9 mouse cellular contexts compared by ENCODE assay signal in genomic region chr2:165396831-165397501, GRCm38 (mm10). TPM values are rescaled to one million over a fixed set of nuclear protein-coding genes. Genes with fewer than 3 reads are reported as not detected.
DNase-seq lines count a peak whose midpoint lies in the region; ATAC-seq and TF ChIP-seq lines count a peak whose summit lies in the region.
"Had no signal": no experiment of that assay in that cellular context is flagged by ENCODE, and none has a peak within 500 bp of the region (broad histone marks: within the 10 kb centered on the region; RNA-seq: fewer than 3 reads in every experiment).

No protein-coding gene starts in this region.

- no peak for TF ChIP-seq CTCF in midbrain, postnatal 0 days (IDR thresholded peaks at IDR 0.05)

- peak overlapping the region; percentile 74 for H3K27ac ChIP-seq in midbrain, embryonic 10.5 days (replicated peaks)
- H3K27ac ChIP-seq in midbrain, postnatal 0 days (ENCODE audit: low read depth, low read length), result no peak overlapping the region
- 0 out of 2 replicates have a peak overlapping the region, but pooled peaks have one; percentile 9 for H3K27ac ChIP-seq in liver, embryonic 15.5 days (replicated peaks)
- no peak overlapping the region for H3K27ac ChIP-seq in intestine, embryonic 16.5 days (ENCODE audit: low read length)

- H3K9ac ChIP-seq in midbrain, postnatal 0 days (replicated peaks; ENCODE audit: low read length, poor library complexity, severe bottlenecking), result no peak overlapping the region
- H3K9ac ChIP-seq in liver, embryonic 15.5 days, result no peak overlapping the region
- no peak overlapping the region for H3K9ac ChIP-seq in intestine, embryonic 16.5 days (ENCODE audit: low read depth, low read length)

- no peaks in the 10 kb centered on the region for H3K9me3 ChIP-seq in midbrain, embryonic 10.5 days (replicated peaks)
- no peaks in the 10 kb centered on the region for H3K9me3 ChIP-seq in midbrain, postnatal 0 days (ENCODE audit: low read length)
- H3K9me3 ChIP-seq in liver, embryonic 15.5 days (replicated peaks), result no peaks in the 10 kb centered on the region
- no peaks in the 10 kb centered on the region for H3K9me3 ChIP-seq in intestine, embryonic 16.5 days (ENCODE audit: control insufficient read depth, low read length)

- peaks cover 27% of the 10 kb centered on the region for H3K4me1 ChIP-seq in midbrain, embryonic 10.5 days
- H3K4me1 ChIP-seq in midbrain, postnatal 0 days (ENCODE audit: insufficient read depth, low read length), result peaks cover 3% of the 10 kb centered on the region; the same call in 1 of the 2 replicates
- H3K4me1 ChIP-seq in liver, embryonic 15.5 days (replicated peaks), result peaks cover 27% of the 10 kb centered on the region
- 0 out of 2 replicates have a peak, but pooled peaks cover 5% of the 10 kb centered on the region for H3K4me1 ChIP-seq in intestine, embryonic 16.5 days (ENCODE audit: control insufficient read depth, insufficient read depth, low read length)

- no peaks in the 10 kb centered on the region for H3K36me3 ChIP-seq in midbrain, embryonic 10.5 days
- H3K36me3 ChIP-seq in midbrain, postnatal 0 days (ENCODE audit: insufficient read depth, low read length), result no peaks in the 10 kb centered on the region
- no peaks in the 10 kb centered on the region for H3K36me3 ChIP-seq in liver, embryonic 15.5 days (replicated peaks)
- H3K36me3 ChIP-seq in intestine, embryonic 16.5 days (ENCODE audit: control insufficient read depth, insufficient read depth, low read length), result no peaks in the 10 kb centered on the region

- no peaks in the 10 kb centered on the region for H3K27me3 ChIP-seq in midbrain, embryonic 10.5 days (ENCODE audit: low read depth, poor library complexity, severe bottlenecking)
- H3K27me3 ChIP-seq in midbrain, postnatal 0 days (ENCODE audit: insufficient read depth, low read length), result no peaks in the 10 kb centered on the region
- H3K27me3 ChIP-seq in liver, embryonic 15.5 days, result no peaks in the 10 kb centered on the region
- no peaks in the 10 kb centered on the region for H3K27me3 ChIP-seq in intestine, embryonic 16.5 days (replicated peaks; ENCODE audit: control insufficient read depth, insufficient read depth, low read length)

- no peak overlapping the region for H3K4me2 ChIP-seq in midbrain, postnatal 0 days (ENCODE audit: low read depth, low read length, poor library complexity, severe bottlenecking)
- no peak overlapping the region for H3K4me2 ChIP-seq in liver, embryonic 15.5 days
- H3K4me2 ChIP-seq in intestine, embryonic 16.5 days (ENCODE audit: low read depth, low read length), result no peak overlapping the region

- WGBS in midbrain, embryonic 10.5 days, result 45% methylated on average over 20 of the region's 20 CpGs
- WGBS in midbrain, postnatal 0 days, result 46% methylated on average over 20 of the region's 20 CpGs
- 55% methylated on average over 20 of the region's 20 CpGs for WGBS in liver, embryonic 15.5 days (ENCODE audit: insufficient replicate concordance)
- WGBS in intestine, embryonic 16.5 days, result 38% methylated on average over 20 of the region's 20 CpGs

- no peak for ATAC-seq in midbrain, postnatal 0 days (ENCODE audit: low FRiP score)
- ATAC-seq in liver, embryonic 15.5 days (ENCODE audit: insufficient read depth), result no peak
- no peak for ATAC-seq in intestine, embryonic 16.5 days

- DNase-seq in midbrain, embryonic 10.5 days (ENCODE audit: low spot score), result peak; percentile 30
- no peak for DNase-seq in midbrain, postnatal 0 days (ENCODE audit: low spot score)
- peak; percentile 36 for DNase-seq in heart, adult 8-10 months (ENCODE audit: low spot score)
- DNase-seq in cerebellum, adult 18-20 months, result no peak
- no peak for DNase-seq in thymus, postnatal 10 days (ENCODE audit: low spot score in 2 of 2)
- DNase-seq in c-Kit-positive CD71-positive TER-119-positive erythroid progenitor cells, embryonic 14.5 days (ENCODE audit: low spot score), result no peak

- no peak overlapping the region for H3K4me3 ChIP-seq in midbrain, embryonic 10.5 days
- no peak overlapping the region for H3K4me3 ChIP-seq in midbrain, postnatal 0 days (ENCODE audit: low read depth, low read length)
- H3K4me3 ChIP-seq in liver, embryonic 15.5 days (replicated peaks), result no peak overlapping the region
- H3K4me3 ChIP-seq in intestine, embryonic 16.5 days (ENCODE audit: low read length), result no peak overlapping the region

RNA-seq across cellular contexts. Expression of gene Ocstamp, which starts 3.2 kb away (rescaled TPM):
- polyA plus RNA-seq in midbrain, embryonic 10.5 days (2016; fragmentation: Nextera tagmentation; extraction: Ambion mirVana), result 0.06 and 0.07 TPM in 2 replicates
- not detected in 2 replicates for total RNA-seq in midbrain, postnatal 0 days (2014; rRNA removed)
- 0.04 and 0.06 TPM in 2 replicates for polyA plus RNA-seq in midbrain, postnatal 0 days (2015; fragmentation: Nextera tagmentation; extraction: Ambion mirVana)
- not detected for total RNA-seq in heart, adult 8-10 months (2022)
- 4.1 and 5.2 TPM in 2 replicates for polyA plus RNA-seq in liver, embryonic 15.5 days (2015; fragmentation: Nextera tagmentation; extraction: Ambion mirVana)
- 1.1 TPM in 2 replicates for polyA plus RNA-seq in intestine, embryonic 16.5 days (2015; fragmentation: Nextera tagmentation; extraction: Ambion mirVana)

RNA-seq across cellular contexts. Expression of gene Zfp334, which starts 8.9 kb away (rescaled TPM):
- 19.9 and 23.1 TPM in 2 replicates for polyA plus RNA-seq in midbrain, embryonic 10.5 days (2016; fragmentation: Nextera tagmentation; extraction: Ambion mirVana)
- total RNA-seq in midbrain, postnatal 0 days (2014; rRNA removed), result 15.1 and 18.2 TPM in 2 replicates
- 4.2 TPM in 2 replicates for polyA plus RNA-seq in midbrain, postnatal 0 days (2015; fragmentation: Nextera tagmentation; extraction: Ambion mirVana)
- total RNA-seq in heart, adult 8-10 months (2022), result 1 to 10 TPM; 2.2 to 2.6 (median 2.6) TPM
- 0.97 and 1.3 TPM in 2 replicates for polyA plus RNA-seq in liver, embryonic 15.5 days (2015; fragmentation: Nextera tagmentation; extraction: Ambion mirVana)
- 3.6 TPM in 2 replicates for polyA plus RNA-seq in intestine, embryonic 16.5 days (2015; fragmentation: Nextera tagmentation; extraction: Ambion mirVana)

RNA-seq across cellular contexts. Expression of gene Zfp663, which starts 28.4 kb away (rescaled TPM):
- 6.0 and 7.2 TPM in 2 replicates for polyA plus RNA-seq in midbrain, embryonic 10.5 days (2016; fragmentation: Nextera tagmentation; extraction: Ambion mirVana)
- total RNA-seq in midbrain, postnatal 0 days (2014; rRNA removed), result 4.8 and 10.2 TPM in 2 replicates
- 3.8 and 4.3 TPM in 2 replicates for polyA plus RNA-seq in midbrain, postnatal 0 days (2015; fragmentation: Nextera tagmentation; extraction: Ambion mirVana)
- not detected for total RNA-seq in heart, adult 8-10 months (2022)
- polyA plus RNA-seq in liver, embryonic 15.5 days (2015; fragmentation: Nextera tagmentation; extraction: Ambion mirVana), result 0.06 TPM in 1 of 2 replicates, not detected in the other
- polyA plus RNA-seq in intestine, embryonic 16.5 days (2015; fragmentation: Nextera tagmentation; extraction: Ambion mirVana), result 0.45 and 0.64 TPM in 2 replicates
- polyA plus RNA-seq: testis, adult 2 months had no signal

Comparison
In these comparisons a context has a peak if more than half of its experiments do, and no peak if none do; other contexts are left out.
1. DNase-seq: peak in midbrain, embryonic 10.5 days (single experiment) and heart, adult 8-10 months (single experiment); none in midbrain, postnatal 0 days (single experiment), cerebellum, adult 18-20 months (0 of 2), thymus, postnatal 10 days (0 of 2) and c-Kit-positive CD71-positive TER-119-positive erythroid progenitor cells, embryonic 14.5 days (single experiment).
2. H3K27ac ChIP-seq: peak in midbrain, embryonic 10.5 days (single experiment) and liver, embryonic 15.5 days (single experiment); none in midbrain, postnatal 0 days (single experiment) and intestine, embryonic 16.5 days (single experiment).